Mouse (Mus musculus): ENCODE data around the gene Got1. TPM values are rescaled to one million over a fixed set of nuclear protein-coding genes. Genes with fewer than 3 reads are reported as not detected.

Got1 gene
- polyA plus RNA-seq, 1 experiment, result 196 TPM

- no peaks in the 10 kb centered on the region for H3K79me2 ChIP-seq (ENCODE audit: control insufficient read depth, insufficient read depth)
- H3K4me2 ChIP-seq (ENCODE audit: low read depth), result no peak overlapping the region
- H3K27me3 ChIP-seq (ENCODE audit: control insufficient read depth, insufficient read depth, insufficient read length), result peaks cover 27% of the 10 kb centered on the region
- no peak overlapping the region for H3ac ChIP-seq (ENCODE audit: control insufficient read depth, insufficient read length)
- no peak for TF ChIP-seq SRF (IDR thresholded peaks at IDR 0.05; ENCODE audit: control insufficient read depth, insufficient read length, low read depth)
- no peak for TF ChIP-seq TCF12 (IDR thresholded peaks at IDR 0.05; ENCODE audit: insufficient read depth, poor library complexity, severe bottlenecking)
- TF ChIP-seq USF1 (IDR thresholded peaks at IDR 0.05; ENCODE audit: low read depth), result no peak
- no peak for TF ChIP-seq CEBPB (IDR thresholded peaks at IDR 0.05; ENCODE audit: insufficient read depth, poor library complexity, severe bottlenecking)
- TF ChIP-seq MAX (IDR thresholded peaks at IDR 0.05; ENCODE audit: low read depth), result no peak
- no peak for TF ChIP-seq E2F4 (IDR thresholded peaks at IDR 0.05; ENCODE audit: insufficient read depth)
- TF ChIP-seq MYOG (IDR thresholded peaks at IDR 0.05; ENCODE audit: control insufficient read depth in 1 of 3, insufficient read depth in 1 of 3, insufficient read length in 2 of 3, low read depth in 2 of 3), result no peak
- no peak for TF ChIP-seq REST (IDR thresholded peaks at IDR 0.05; ENCODE audit: insufficient read depth, insufficient read length)
- no peak for TF ChIP-seq MYOD1 (IDR thresholded peaks at IDR 0.05; ENCODE audit: control insufficient read depth in 1 of 3, insufficient read length in 2 of 3, low read depth in 2 of 3)
- no peak for TF ChIP-seq POLR2A (IDR thresholded peaks at IDR 0.05; ENCODE audit: insufficient read length, low read depth)
- no peak for TF ChIP-seq POLR2AphosphoS2 (IDR thresholded peaks at IDR 0.05; ENCODE audit: insufficient read length, low read depth)
- no peak for TF ChIP-seq TCF3 (IDR thresholded peaks at IDR 0.05; ENCODE audit: insufficient read length, low read depth)
- no peaks in the 10 kb centered on the region for H3K36me3 ChIP-seq (ENCODE audit: control insufficient read depth, insufficient read depth)
- no peak overlapping the region for H3K4me3 ChIP-seq
Observed at GRCm38 (mm10) chr19:43487429-43487828, 37.0 kb downstream of the Got1 start.

- H3K79me2 ChIP-seq (ENCODE audit: control insufficient read depth, insufficient read depth), result no peaks in the 10 kb centered on the region
- H3K4me2 ChIP-seq (ENCODE audit: low read depth), result no peak overlapping the region
- H3ac ChIP-seq (ENCODE audit: control insufficient read depth, insufficient read length), result no peak overlapping the region
- peaks cover 16% of the 10 kb centered on the region for H3K27me3 ChIP-seq (ENCODE audit: control insufficient read depth, insufficient read depth, insufficient read length)
- no peak overlapping the region for H3K4me3 ChIP-seq
- no peak for TF ChIP-seq CEBPB (IDR thresholded peaks at IDR 0.05; ENCODE audit: insufficient read depth, poor library complexity, severe bottlenecking)
- TF ChIP-seq SRF (IDR thresholded peaks at IDR 0.05; ENCODE audit: control insufficient read depth, insufficient read length, low read depth), result no peak
- no peak for TF ChIP-seq POLR2AphosphoS2 (IDR thresholded peaks at IDR 0.05; ENCODE audit: insufficient read length, low read depth)
- no peak for TF ChIP-seq REST (IDR thresholded peaks at IDR 0.05; ENCODE audit: insufficient read depth, insufficient read length)
- TF ChIP-seq MYOD1 (IDR thresholded peaks at IDR 0.05; ENCODE audit: control insufficient read depth in 1 of 3, insufficient read length in 2 of 3, low read depth in 2 of 3), result no peak
- TF ChIP-seq MYOG (IDR thresholded peaks at IDR 0.05; ENCODE audit: control insufficient read depth in 1 of 3, insufficient read depth in 1 of 3, insufficient read length in 2 of 3, low read depth in 2 of 3), result no peak
- TF ChIP-seq TCF12 (IDR thresholded peaks at IDR 0.05; ENCODE audit: insufficient read depth, poor library complexity, severe bottlenecking), result no peak
- no peak for TF ChIP-seq POLR2A (IDR thresholded peaks at IDR 0.05; ENCODE audit: insufficient read length, low read depth)
- TF ChIP-seq MAX (IDR thresholded peaks at IDR 0.05; ENCODE audit: low read depth), result no peak
- TF ChIP-seq USF1 (IDR thresholded peaks at IDR 0.05; ENCODE audit: low read depth), result no peak
- no peak for TF ChIP-seq E2F4 (IDR thresholded peaks at IDR 0.05; ENCODE audit: insufficient read depth)
- no peak for TF ChIP-seq TCF3 (IDR thresholded peaks at IDR 0.05; ENCODE audit: insufficient read length, low read depth)
- no peaks in the 10 kb centered on the region for H3K36me3 ChIP-seq (ENCODE audit: control insufficient read depth, insufficient read depth)
Observed at GRCm38 (mm10) chr19:43480512-43480911, 43.9 kb downstream of the Got1 start.

GRCm38 (mm10) chr19:43479431-43479830 is 45.0 kb downstream of the Got1 start:
- H3K79me2 ChIP-seq (ENCODE audit: control insufficient read depth, insufficient read depth), result no peaks in the 10 kb centered on the region
- H3K27me3 ChIP-seq (ENCODE audit: control insufficient read depth, insufficient read depth, insufficient read length), result peaks cover 18% of the 10 kb centered on the region
- H3K4me3 ChIP-seq, result no peak overlapping the region
- no peak overlapping the region for H3ac ChIP-seq (ENCODE audit: control insufficient read depth, insufficient read length)
- TF ChIP-seq TCF12 (IDR thresholded peaks at IDR 0.05; ENCODE audit: insufficient read depth, poor library complexity, severe bottlenecking) (no peak), POLR2AphosphoS2 (IDR thresholded peaks at IDR 0.05; ENCODE audit: insufficient read length, low read depth) (no peak), CEBPB (IDR thresholded peaks at IDR 0.05; ENCODE audit: insufficient read depth, poor library complexity, severe bottlenecking) (no peak), REST (IDR thresholded peaks at IDR 0.05; ENCODE audit: insufficient read depth, insufficient read length) (no peak), E2F4 (IDR thresholded peaks at IDR 0.05; ENCODE audit: insufficient read depth) (no peak), MYOD1 (IDR thresholded peaks at IDR 0.05; ENCODE audit: control insufficient read depth in 1 of 3, insufficient read length in 2 of 3, low read depth in 2 of 3) (no peak), MYOG (IDR thresholded peaks at IDR 0.05; ENCODE audit: control insufficient read depth in 1 of 3, insufficient read depth in 1 of 3, insufficient read length in 2 of 3, low read depth in 2 of 3) (no peak), SRF (IDR thresholded peaks at IDR 0.05; ENCODE audit: control insufficient read depth, insufficient read length, low read depth) (no peak), TCF3 (IDR thresholded peaks at IDR 0.05; ENCODE audit: insufficient read length, low read depth) (no peak), USF1 (IDR thresholded peaks at IDR 0.05; ENCODE audit: low read depth) (no peak), MAX (IDR thresholded peaks at IDR 0.05; ENCODE audit: low read depth) (no peak), POLR2A (IDR thresholded peaks at IDR 0.05; ENCODE audit: insufficient read length, low read depth) (no peak)
- H3K36me3 ChIP-seq (ENCODE audit: control insufficient read depth, insufficient read depth), result no peaks in the 10 kb centered on the region
- H3K4me2 ChIP-seq (ENCODE audit: low read depth), result no peak overlapping the region

- H3ac ChIP-seq (ENCODE audit: control insufficient read depth, insufficient read length), result no peak overlapping the region
Observed at GRCm38 (mm10) chr19:43478891-43479290, 45.5 kb downstream of the Got1 start.

More at GRCm38 (mm10) chr19:43478891-43479290, 45.5 kb downstream of the Got1 start:
- Histone ChIP-seq H3K79me2 (ENCODE audit: control insufficient read depth, insufficient read depth) (no peaks in the 10 kb centered on the region), H3K4me3 (no peak overlapping the region), H3K27me3 (ENCODE audit: control insufficient read depth, insufficient read depth, insufficient read length) (peaks cover 16% of the 10 kb centered on the region), H3K4me2 (ENCODE audit: low read depth) (no peak overlapping the region), H3K36me3 (ENCODE audit: control insufficient read depth, insufficient read depth) (no peaks in the 10 kb centered on the region)
- TF ChIP-seq SRF (IDR thresholded peaks at IDR 0.05; ENCODE audit: control insufficient read depth, insufficient read length, low read depth), result no peak
- no peak for TF ChIP-seq TCF3 (IDR thresholded peaks at IDR 0.05; ENCODE audit: insufficient read length, low read depth)
- TF ChIP-seq POLR2A (IDR thresholded peaks at IDR 0.05; ENCODE audit: insufficient read length, low read depth), result no peak
- TF ChIP-seq REST (IDR thresholded peaks at IDR 0.05; ENCODE audit: insufficient read depth, insufficient read length), result no peak
- TF ChIP-seq MAX (IDR thresholded peaks at IDR 0.05; ENCODE audit: low read depth), result no peak
- no peak for TF ChIP-seq USF1 (IDR thresholded peaks at IDR 0.05; ENCODE audit: low read depth)
- no peak for TF ChIP-seq MYOD1 (IDR thresholded peaks at IDR 0.05; ENCODE audit: control insufficient read depth in 1 of 3, insufficient read length in 2 of 3, low read depth in 2 of 3)
- no peak for TF ChIP-seq POLR2AphosphoS2 (IDR thresholded peaks at IDR 0.05; ENCODE audit: insufficient read length, low read depth)
- no peak for TF ChIP-seq E2F4 (IDR thresholded peaks at IDR 0.05; ENCODE audit: insufficient read depth)
- no peak for TF ChIP-seq TCF12 (IDR thresholded peaks at IDR 0.05; ENCODE audit: insufficient read depth, poor library complexity, severe bottlenecking)
